Mouse (Mus musculus) layer of hippocampus, postnatal 25 days (tissue): ENCODE data around the gene Zfp106. TPM values are rescaled to one million over a fixed set of nuclear protein-coding genes. Genes with fewer than 3 reads are reported as not detected.

Source experiments
- DNase-seq, 2 experiments: peaks; one replicate each; pipeline ENCODE4 v3.0.0; 2022; ENCODE audit warnings: mixed read lengths in 2 of 2, low spot score in 1 of 2; ENCODE audit errors: extremely low spot score in 1 of 2
- total RNA-seq, 2 experiments: library from RNA; stranded (reverse); gene quantifications; 2 replicates each; pipeline ENCODE4 v1.2.3; 2021

Zfp106 gene
- total RNA-seq, 2 experiments from 2014 or later = 145 to 150 TPM

DNA sequence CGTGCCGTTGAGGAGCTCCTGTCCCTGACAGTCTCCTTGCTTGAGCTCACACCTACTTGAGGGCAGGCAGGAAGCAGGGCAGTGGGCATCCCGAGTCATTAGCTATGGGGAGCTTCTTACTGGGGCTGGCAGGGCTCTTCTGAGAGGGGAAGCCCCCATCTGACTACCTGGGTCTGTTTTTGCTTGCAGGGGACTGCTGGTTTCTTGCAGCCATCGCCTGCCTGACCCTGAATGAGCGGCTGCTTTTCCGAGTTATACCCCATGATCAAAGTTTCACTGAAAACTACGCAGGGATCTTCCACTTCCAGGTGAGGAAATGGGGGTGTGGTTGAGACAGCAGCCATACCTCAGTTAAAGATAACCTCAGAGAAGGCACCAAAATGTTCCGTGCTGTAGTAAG, 81.7 kb downstream of the Zfp106 start:
- no peak for DNase-seq

DNA sequence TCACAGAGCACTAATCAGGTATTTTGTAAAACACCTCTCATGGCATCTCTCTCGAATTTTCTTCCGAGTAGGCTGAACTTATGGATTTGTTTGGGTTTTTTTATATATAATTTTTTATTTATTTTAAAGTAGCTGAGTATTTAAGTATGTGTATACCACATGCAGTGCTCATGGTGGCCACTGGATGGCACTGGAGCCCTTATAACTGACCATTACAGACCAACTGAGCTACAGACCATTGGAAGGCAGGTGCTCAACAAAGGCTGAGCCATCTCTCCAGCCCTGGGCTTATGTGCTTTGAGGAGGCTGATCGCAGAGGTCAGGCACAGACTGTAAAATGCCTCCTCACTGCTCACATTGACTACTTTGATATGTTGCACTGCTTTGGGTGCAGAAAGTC, 85.0 kb downstream of the Zfp106 start:
- peak in 1 of 2 experiments; percentile 75 for DNase-seq

DNA sequence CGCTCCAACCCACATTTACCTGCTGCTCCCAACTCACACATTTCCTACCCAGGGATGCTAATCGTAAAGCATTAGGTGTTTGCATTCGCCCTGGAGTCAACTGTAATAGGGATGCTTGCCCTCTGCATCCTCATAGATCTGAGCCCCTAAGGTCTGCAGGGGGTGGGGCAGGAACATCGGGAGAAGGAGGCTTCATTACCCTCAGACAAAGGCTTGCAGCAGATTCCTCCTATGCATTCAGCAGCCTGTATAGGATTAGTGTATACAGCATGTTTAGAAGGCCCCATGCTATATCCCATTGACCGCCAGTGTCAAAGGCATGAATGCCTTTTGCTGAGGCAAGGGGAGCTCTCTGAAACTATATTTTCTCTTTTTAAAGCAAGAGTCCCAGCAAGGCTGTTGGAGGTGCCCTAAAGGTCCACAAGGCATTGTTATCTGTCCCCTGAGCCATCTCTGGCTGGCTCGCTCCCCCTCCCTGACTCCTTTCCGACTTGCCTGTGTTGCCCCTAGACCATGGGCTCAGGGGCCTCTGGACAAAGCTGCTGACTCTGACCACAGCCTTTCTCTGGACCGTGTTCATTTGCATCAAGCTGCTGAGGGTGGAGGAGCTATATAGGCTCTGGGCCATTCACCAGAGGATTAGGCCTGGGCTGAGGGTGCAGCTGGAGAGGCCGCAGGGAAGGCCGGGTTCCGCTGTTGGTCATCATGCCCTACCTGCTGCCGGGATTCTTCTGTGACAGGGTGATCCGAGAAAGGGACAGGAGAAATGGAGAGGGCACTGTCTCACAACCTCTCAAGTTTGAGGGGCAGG, 87.2 kb downstream of the Zfp106 start:
- DNase-seq = no peak

DNA sequence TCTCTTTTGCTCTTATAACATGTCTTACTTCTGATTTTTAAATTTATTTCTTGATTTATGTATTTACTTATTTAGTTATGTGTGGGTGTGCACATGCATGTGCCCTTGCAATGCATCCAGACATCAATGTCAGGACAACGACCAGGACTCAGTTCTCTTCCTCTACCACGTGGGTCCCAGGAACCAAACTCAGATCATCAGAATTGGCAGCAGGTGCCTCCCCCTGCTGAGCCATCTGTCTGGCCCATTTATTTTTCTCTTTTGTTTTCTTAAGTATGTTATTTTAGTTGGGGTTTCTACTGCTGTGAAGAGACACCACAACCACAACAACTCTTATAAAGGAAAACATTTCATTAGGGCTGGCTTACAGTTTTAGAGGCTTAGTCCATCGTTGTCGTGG, 92.8 kb downstream of the Zfp106 start:
- no peak for DNase-seq

DNA sequence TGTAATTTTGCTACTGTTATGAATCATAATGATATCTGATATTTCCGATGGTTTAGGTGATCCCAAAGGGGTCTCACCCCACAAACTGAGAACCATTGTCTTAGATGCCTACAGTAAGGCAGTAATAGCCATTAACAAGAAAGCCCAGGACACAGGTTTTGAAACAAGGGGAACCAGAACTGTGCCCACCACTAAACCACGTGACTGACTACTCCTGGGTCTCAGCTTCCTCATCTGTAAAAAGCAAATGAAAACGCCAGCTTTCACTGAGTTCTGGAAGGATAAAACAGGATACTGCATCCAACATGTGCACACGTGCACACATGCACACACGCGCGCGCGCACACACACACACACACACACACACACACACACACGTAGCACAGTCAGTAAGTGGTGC, 93.9 kb downstream of the Zfp106 start:
- no peak for DNase-seq

DNA sequence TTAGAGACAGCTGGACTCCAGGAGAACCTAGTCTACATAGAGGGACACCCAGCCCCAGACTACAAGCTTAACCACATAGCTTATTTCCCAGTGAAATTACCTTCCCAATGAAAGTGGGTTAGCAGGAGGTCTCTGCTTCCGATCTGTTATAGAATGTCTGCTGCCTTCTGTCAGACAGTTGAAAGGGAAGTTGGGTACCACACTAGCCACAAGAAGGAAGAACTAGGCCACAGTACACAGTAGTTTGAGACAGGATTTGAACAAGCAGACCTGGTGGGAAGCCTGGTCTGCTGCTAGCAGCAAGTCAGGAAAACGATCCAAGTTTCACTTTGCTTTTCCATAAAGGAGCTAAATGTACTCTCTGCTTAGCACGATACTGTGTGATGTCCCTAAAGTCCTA, 94.4 kb downstream of the Zfp106 start:
- no peak for DNase-seq

DNA sequence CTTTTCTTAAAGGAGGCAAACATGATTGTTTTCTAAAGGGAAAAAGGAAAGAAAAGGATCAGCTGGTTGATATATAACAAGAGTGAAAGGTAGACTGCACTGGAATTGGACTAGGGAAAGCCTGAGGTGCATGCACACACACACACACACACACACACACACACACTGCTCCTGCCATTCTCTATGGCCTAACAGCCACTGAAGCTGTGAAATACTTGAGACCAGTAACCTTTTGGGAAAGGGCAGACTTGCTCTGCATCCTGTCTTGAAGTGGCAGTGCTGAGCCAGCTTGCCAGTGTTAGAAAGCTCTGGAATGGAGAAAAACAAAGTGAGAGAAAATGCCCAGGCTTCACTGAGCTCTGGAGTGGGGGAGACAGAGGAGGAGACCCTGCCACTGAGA, 95.6 kb downstream of the Zfp106 start:
- no peak for DNase-seq

DNA sequence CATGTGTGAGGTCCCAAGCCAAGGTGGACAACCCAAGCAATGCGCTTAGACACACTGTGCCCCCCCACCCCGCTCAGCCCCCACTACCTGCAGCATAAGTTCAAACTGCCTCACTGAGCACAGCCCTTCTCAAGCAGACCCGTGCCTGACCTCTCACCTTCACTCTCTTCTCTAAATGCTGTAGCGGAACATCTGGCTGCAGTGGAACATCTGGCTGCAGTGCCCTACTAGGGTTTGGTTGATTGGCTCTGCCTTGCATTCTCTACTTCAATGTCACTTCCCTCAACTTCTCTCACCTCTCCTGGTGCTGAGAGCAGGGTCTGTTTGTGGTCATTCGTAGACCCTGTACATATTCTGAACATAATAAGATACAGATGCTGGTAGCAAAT, 98.3 kb downstream of the Zfp106 start:
- DNase-seq = no peak

DNA sequence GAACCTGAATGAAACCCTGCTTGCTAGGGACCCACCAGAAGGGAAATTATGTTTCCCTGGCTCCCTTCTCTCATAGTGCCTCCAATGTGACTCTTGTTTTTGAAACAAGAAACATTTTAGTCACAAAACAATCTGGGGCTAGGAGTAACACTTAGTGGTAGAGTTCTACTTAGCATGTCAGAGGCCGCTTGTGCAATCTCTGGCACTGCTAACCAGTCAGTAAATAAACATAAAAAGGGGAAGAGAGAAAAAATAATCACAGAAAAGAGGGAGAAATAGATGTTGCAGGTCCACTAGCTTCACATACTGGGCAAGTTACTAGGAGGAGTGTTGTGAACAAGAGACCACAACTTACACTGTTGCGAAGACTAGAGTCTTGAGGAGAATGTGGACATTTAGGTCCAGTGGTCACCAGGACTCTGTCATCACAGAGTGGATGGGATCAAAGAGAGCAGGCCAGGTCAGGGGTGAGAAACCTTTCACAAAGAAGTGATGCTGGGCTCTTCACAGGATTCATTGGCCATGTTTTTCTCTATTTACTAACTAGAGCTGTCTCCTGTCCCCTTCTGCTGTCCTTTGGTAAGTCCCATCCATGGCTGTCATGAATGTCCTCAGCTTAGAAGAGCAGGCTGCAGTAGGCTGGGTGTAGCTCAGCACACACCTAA, 98.8 kb downstream of the Zfp106 start:
- no peak for DNase-seq

DNA sequence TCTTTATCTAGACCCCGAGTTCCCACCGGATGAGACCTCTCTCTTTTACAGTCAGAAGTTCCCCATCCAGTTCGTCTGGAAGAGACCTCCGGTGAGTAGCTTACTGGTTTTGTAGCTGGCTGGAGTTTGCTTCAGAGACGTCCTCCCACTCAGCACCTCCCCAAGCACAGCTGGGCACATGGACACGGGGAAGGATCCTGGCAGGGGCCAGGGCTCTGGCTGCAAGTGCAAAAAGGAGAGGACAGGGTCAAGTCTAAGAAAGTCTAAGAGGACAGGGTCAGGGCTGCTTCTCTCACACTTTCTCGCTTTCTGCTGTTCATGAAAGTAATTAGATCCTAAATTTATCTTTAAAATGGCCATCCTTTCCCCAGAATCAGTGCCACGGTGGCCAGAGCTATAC, 99.6 kb downstream of the Zfp106 start:
- no peak for DNase-seq

DNA sequence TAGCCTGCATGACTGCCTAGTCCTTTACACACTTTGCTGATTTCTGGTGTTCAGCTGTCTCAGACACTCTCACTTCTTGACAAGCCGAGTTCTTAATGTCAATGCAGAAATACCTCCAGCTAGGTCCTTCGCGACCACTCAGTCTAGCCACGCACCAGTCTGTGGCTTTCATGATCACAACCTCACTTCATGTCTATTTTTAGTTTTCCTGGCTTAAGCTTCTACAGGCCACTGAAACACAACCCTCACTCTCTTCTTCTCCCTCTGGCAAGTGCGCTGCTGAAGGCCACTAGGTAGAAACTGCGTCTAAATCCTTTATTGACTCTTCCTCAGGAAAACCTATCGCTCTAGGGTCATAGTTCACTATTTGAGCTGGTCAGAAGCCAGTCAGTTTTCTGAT, 100.3 kb downstream of the Zfp106 start:
- no peak for DNase-seq

DNA sequence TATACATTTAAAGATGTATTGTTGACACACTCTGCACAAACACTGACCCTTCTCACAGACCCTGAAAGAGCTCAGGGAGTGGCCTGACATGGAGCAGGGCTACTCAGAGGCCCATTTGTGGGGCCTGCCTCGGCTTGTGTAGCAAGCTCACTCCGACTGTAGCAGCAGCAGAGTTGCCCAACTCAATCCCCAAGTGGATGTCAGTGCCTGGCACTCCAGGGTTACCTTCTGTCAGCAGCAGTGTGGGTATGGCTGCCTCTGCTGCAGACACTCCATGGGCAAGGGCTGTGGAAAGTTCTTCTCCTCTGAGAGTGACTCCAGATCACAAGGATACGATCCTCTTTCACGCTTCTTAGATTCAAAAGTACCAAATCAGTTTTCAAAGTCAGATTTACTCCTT, 103.4 kb downstream of the Zfp106 start:
- no peak for DNase-seq

Other genes with a start within 250 kb of the Zfp106 start
- not detected for gene Pla2g4f, start 249.7 kb downstream of the Zfp106 start, total RNA-seq
- 10 to 100 TPM; 67.4 to 74.2 TPM for gene Vps39, start 210.7 kb downstream of the Zfp106 start, total RNA-seq
- 10 to 100 TPM; 13.0 to 14.6 TPM for gene Ganc, start 159.9 kb downstream of the Zfp106 start, total RNA-seq
- 10 to 100 TPM; 39.0 to 42.4 TPM for gene Tmem87a, start 159.7 kb downstream of the Zfp106 start, total RNA-seq
- 10 to 100 TPM; 13.6 to 17.0 TPM for gene Capn3, start 107.8 kb downstream of the Zfp106 start, total RNA-seq
- 10 to 100 TPM; 14.1 to 19.7 TPM for gene Snap23, start 3.8 kb upstream of the Zfp106 start, total RNA-seq
- 10 to 100 TPM; 13.9 to 14.5 TPM for gene Haus2, start 45.5 kb upstream of the Zfp106 start, total RNA-seq
- 10 to 100 TPM; 33.4 to 37.5 TPM for gene Lrrc57, start 45.7 kb upstream of the Zfp106 start, total RNA-seq
- gene Stard9, start 65.3 kb upstream of the Zfp106 start, total RNA-seq = 10 to 100 TPM in 1 of 2 experiments, 1 to 10 TPM in 1; 6.0 to 10.1 TPM